Mouse (Mus musculus): ENCODE measurements at regions not wholly inside any gene's neighbourhood (a gene's known extent, or its start where the extent isn't known, plus 50 kb on each side); places are given as distances from the start of the nearest gene placed in this dataset.
A peak's percentile ranks its signal among the peaks of the same experiment; 100 is the strongest.

GRCm38 (mm10) chr10:41018888-41019287 lies 53.2 kb downstream of the Gpr6 start:
- DNase-seq (ENCODE audit: low spot score in 2 of 2): no peak

GRCm38 (mm10) chr10:41016547-41016946 lies 55.5 kb downstream of the Gpr6 start:
- no peak for DNase-seq (ENCODE audit: low spot score in 2 of 2)

- peak; percentile 12 to 32 for DNase-seq (ENCODE audit: low spot score in 2 of 2)
Measured at GRCm38 (mm10) chr10:41015654-41016053, 56.4 kb downstream of the Gpr6 start.

- no peak for DNase-seq (ENCODE audit: low spot score in 2 of 2)
Measured at GRCm38 (mm10) chr10:41010585-41010984, 61.5 kb downstream of the Gpr6 start.

- DNase-seq (ENCODE audit: low spot score in 2 of 2): no peak
Measured at GRCm38 (mm10) chr10:41007866-41008265, 64.2 kb downstream of the Gpr6 start.

GRCm38 (mm10) chr10:41006634-41007033 lies 65.5 kb downstream of the Gpr6 start:
- DNase-seq (ENCODE audit: low spot score in 2 of 2): no peak

- no peak for DNase-seq (ENCODE audit: low spot score in 2 of 2)
Measured at GRCm38 (mm10) chr10:41005776-41006175, 66.3 kb downstream of the Gpr6 start.

GRCm38 (mm10) chr10:41004753-41005152 lies 67.3 kb downstream of the Gpr6 start:
- no peak for DNase-seq (ENCODE audit: low spot score in 2 of 2)

GRCm38 (mm10) chr10:41004044-41004689 lies 67.9 kb downstream of the Gpr6 start:
- DNase-seq (ENCODE audit: low spot score in 2 of 2): peak in 1 of 2 experiments; percentile 57

- DNase-seq (ENCODE audit: low spot score in 2 of 2): no peak
Measured at GRCm38 (mm10) chr10:41003197-41003596, 68.9 kb downstream of the Gpr6 start.

- no peak for DNase-seq (ENCODE audit: low spot score in 2 of 2)
Measured at GRCm38 (mm10) chr10:41000965-41001364, 71.1 kb downstream of the Gpr6 start.

- DNase-seq (ENCODE audit: low spot score in 2 of 2): no peak
Measured at GRCm38 (mm10) chr10:40999486-40999885, 72.6 kb downstream of the Gpr6 start.

- DNase-seq (ENCODE audit: low spot score in 2 of 2): no peak
Measured at GRCm38 (mm10) chr10:40998799-40999198, 73.3 kb downstream of the Gpr6 start.

- DNase-seq (ENCODE audit: low spot score in 2 of 2): no peak
Measured at GRCm38 (mm10) chr10:40998330-40998729, 73.8 kb downstream of the Gpr6 start.

GRCm38 (mm10) chr10:40997606-40998005 lies 74.5 kb downstream of the Gpr6 start:
- DNase-seq (ENCODE audit: low spot score in 2 of 2): no peak
